Mouse (Mus musculus) gastrocnemius, adult 8-10 months (tissue): ENCODE measurements around the gene Gm8978. TPM values are rescaled to one million over a fixed set of nuclear protein-coding genes. Genes with fewer than 3 reads are reported as not detected.
"Not testable (repeated sequence)": the region's sequence is repeated elsewhere in the genome, so short reads cannot be mapped to it uniquely, and the experiment has no call there.

ENCODE experiments used
- DNase-seq, 2 experiments: peaks; one replicate each; pipeline ENCODE4 v3.0.0; 2022; ENCODE audit warnings: low spot score in 2 of 2
- microRNA-seq: library from miRNA; unstranded; fragments of <30 nt; microRNA quantifications from one replicate; pipeline ENCODE4 v1.2.0, GENCODE M21; 2022
- total RNA-seq, 4 experiments: library from RNA; stranded (reverse); gene quantifications; 2 replicates each; pipeline ENCODE4 v1.2.4; 2022

Gm8978 gene
- total RNA-seq = not detected

DNA sequence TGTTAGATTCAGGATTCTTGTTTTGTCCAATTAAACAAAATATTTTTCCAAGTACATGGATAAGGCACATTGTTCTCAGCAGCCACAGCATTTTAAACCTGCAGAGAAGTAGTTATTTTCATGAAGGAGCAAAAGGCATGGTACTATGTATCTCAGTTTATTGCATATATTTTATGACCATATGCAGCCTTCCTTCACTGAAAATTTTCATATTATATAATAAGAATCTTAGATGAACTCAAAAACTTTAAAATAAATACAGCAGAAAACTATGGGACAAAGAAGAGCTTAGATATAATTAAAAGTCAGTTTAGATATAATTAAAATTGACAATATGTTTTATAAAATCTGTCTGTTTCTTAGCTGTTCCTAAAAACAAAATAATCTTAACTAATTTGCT is at the start of gene Gm8978:
Gene Gm8978, minus strand, starts transcription at position 101 of the 400 bp plus-strand sequence.
- DNase-seq = not testable (repeated sequence)

DNA sequence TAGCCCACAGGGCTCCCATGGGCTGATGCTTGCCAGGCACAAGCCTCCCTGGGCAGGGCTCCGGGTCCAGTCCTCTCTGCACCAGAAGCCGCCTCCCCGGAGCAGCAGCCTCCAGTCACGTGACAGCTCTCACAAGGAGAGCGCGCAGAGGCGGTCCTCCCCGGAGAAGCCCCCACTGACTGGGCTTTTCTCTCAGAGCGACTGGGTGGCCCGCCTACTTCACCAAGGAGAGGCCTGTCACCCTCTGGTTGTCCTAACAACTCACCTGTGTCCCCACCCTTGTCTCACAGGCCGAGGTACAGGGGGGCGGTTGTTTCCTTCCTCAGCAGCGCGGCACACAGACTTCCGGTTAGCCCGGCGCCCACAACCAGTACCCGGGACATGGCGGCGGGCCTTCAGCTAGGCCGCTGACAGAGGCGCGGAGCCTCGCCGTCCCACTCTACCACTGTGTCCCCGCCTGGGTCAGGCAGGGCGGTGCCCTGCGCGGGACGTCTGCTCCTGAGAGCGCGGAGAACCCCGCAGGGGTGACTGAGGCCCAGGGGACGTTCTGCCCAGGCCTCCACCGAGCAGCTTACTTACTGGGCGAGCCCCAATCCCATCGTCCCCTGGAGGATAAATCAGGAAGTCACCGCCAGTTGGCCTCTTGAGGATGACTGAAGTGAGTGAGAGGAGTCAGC is 35.3 kb downstream of the Gm8978 start:
- DNase-seq = peak; percentile 15 to 17

DNA sequence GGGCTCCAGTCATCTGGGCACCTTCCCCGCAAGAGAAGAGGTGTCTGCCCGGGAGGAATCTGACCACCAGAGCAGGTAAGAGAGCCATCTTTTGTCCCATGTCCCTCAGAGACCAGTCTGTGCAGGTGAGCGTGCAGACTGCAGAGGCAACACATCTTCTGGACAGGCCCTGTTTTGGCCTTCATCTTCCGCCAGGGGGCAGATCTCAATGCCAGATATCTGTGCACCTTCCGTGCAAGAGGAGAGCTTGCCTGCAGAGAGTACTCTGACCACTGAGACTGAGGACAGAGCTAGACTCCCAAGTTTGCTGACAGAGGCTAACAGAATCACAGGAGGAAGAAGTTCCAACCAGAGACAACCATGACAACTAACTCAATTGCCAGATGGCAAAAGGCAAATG is 56.5 kb downstream of the Gm8978 start:
- not testable (repeated sequence) for DNase-seq

Small RNAs within 50 kb of the gene (microRNA-seq; reads per million reads assigned to microRNA genes)
- not detected for gene Gm27440

Other genes starting within 250 kb of the Gm8978 start
- gene Rnls, start 233.0 kb downstream of the Gm8978 start, total RNA-seq = 10 to 100 TPM in 2 of 4 experiments, 1 to 10 TPM in 2; 9.5 to 10.9 (median 10.3) TPM
- under 1 TPM; 0.12 to 0.44 (median 0.22) TPM for gene Lipo4, start 107.5 kb downstream of the Gm8978 start, total RNA-seq
- under 1 TPM in 3 of 4 experiments, not detected in 1; 0.24 to 0.44 (median 0.35) TPM for gene Lipo2, start 126.1 kb upstream of the Gm8978 start, total RNA-seq
- 1 to 10 TPM; 4.9 to 6.6 (median 5.8) TPM for gene Lipo3, start 136.7 kb upstream of the Gm8978 start, total RNA-seq
- not detected for gene Lipo1, start 162.2 kb upstream of the Gm8978 start, total RNA-seq